Mouse (Mus musculus) embryonic fibroblast, embryonic 13.5 days (primary cell): Measurements from ENCODE around the gene Dmxl2.

ENCODE experiments used
- CTCF ChIP-seq: IDR thresholded peaks from 2 replicates; pipeline ENCODE4 v1.5.1; 2011; ENCODE audit warnings: mild to moderate bottlenecking, control low read depth, low read length, moderate library complexity, borderline replicate concordance; ENCODE audit not compliant: insufficient read depth
- POLR2A ChIP-seq: IDR thresholded peaks from 2 replicates; pipeline ENCODE4 v1.6.1; 2011; ENCODE audit warnings: low read depth, mild to moderate bottlenecking, control low read depth, low read length, moderate library complexity

- TF ChIP-seq POLR2A (no peak), CTCF (peak; percentile 52)
Observed at GRCm38 (mm10) chr9:54547536-54547935, 46.1 kb upstream of the Dmxl2 start.
